Mouse (Mus musculus) MEL (cell line): ENCODE measurements at regions not wholly inside any gene's neighbourhood (a gene's known extent, or its start where the extent isn't known, plus 50 kb on each side); places are given as distances from the start of the nearest gene placed in this dataset.

Experiments
- DNase-seq: peaks from one replicate; pipeline ENCODE4 v3.0.0; 2011; ENCODE audit warnings: low read depth, low spot score
- H3K27ac ChIP-seq: 2 replicates; pipeline ENCODE4 v1.5.1; 2012; ENCODE audit warnings: low read depth, mild to moderate bottlenecking, control low read depth, low read length, moderate library complexity; ENCODE audit not compliant: control insufficient read depth
- H3K27me3 ChIP-seq, 2 experiments: fragments of 150-350 bp in 1 of 2; sonication (generic) in 1 of 2; 2 replicates each; pipeline ENCODE4 v1.6.1; 2012; ENCODE audit warnings: low read length in 2 of 2, mild to moderate bottlenecking in 2 of 2, improper control_type of control experiment in 1 of 2, moderate library complexity in 1 of 2; ENCODE audit not compliant: insufficient read depth in 2 of 2, control insufficient read depth in 1 of 2
- H3K36me3 ChIP-seq, 2 experiments: 2 replicates each; pipeline ENCODE4 v1.6.1; 2012 to 2014; ENCODE audit warnings: low read length in 2 of 2, improper control_type of control experiment in 1 of 2, inconsistent platforms in 1 of 2, mild to moderate bottlenecking in 1 of 2; ENCODE audit not compliant: insufficient read depth in 2 of 2, control insufficient read depth in 1 of 2
- H3K4me1 ChIP-seq, 2 experiments: fragments of 150-350 bp in 1 of 2; sonication (generic) in 1 of 2; 2 replicates each; pipeline ENCODE4 v1.6.1; 2012; ENCODE audit warnings: low read length in 2 of 2, improper control_type of control experiment in 1 of 2, mild to moderate bottlenecking in 1 of 2; ENCODE audit not compliant: insufficient read depth in 2 of 2, control insufficient read depth in 1 of 2
- H3K4me3 ChIP-seq, 2 experiments: fragments of 150-350 bp in 1 of 2; sonication (generic) in 1 of 2; 2 replicates each; pipeline ENCODE4 v1.5.1; 2012; ENCODE audit warnings: low read depth in 2 of 2, low read length in 2 of 2, mild to moderate bottlenecking in 2 of 2, moderate library complexity in 2 of 2, control low read depth in 1 of 2, improper control_type of control experiment in 1 of 2; ENCODE audit not compliant: control insufficient read depth in 1 of 2, insufficient read depth in 1 of 2
- H3K79me2 ChIP-seq: 2 replicates; pipeline ENCODE4 v1.6.1; 2012; ENCODE audit warnings: mild to moderate bottlenecking, low read length, moderate library complexity; ENCODE audit not compliant: control insufficient read depth, poor library complexity, insufficient read depth
- H3K9ac ChIP-seq: 2 replicates; pipeline ENCODE4 v1.6.1; 2012; ENCODE audit warnings: low read depth, mild to moderate bottlenecking, control low read depth, low read length, moderate library complexity; ENCODE audit not compliant: control insufficient read depth, poor library complexity, severe bottlenecking
- H3K9me3 ChIP-seq: fragments of 150-350 bp; sonication (generic); replicated peaks from 2 replicates; pipeline ENCODE4 v1.6.1; 2012; ENCODE audit warnings: mild to moderate bottlenecking, low read length, improper control_type of control experiment, moderate library complexity; ENCODE audit not compliant: insufficient read depth
- CHD1 ChIP-seq: IDR thresholded peaks from 2 replicates; pipeline ENCODE4 v1.6.1; 2012; ENCODE audit warnings: low read depth, mild to moderate bottlenecking, inconsistent platforms, low read length, improper control_type of control experiment
- CHD2 ChIP-seq: IDR thresholded peaks from 2 replicates; pipeline ENCODE4 v1.6.1; 2011; ENCODE audit warnings: low read length, improper control_type of control experiment
- CTCF ChIP-seq, 3 experiments: IDR thresholded peaks in 2 of 3; conservative IDR thresholded peaks in 1 of 3; 2 replicates each; pipeline ENCODE4 v1.5.1; 2011 to 2012; ENCODE audit warnings: low read length in 3 of 3, low read depth in 2 of 3, mild to moderate bottlenecking in 2 of 3, improper control_type of control experiment in 1 of 3, inconsistent platforms in 1 of 3, mixed read lengths in 1 of 3, moderate library complexity in 1 of 3; ENCODE audit not compliant: control insufficient read depth in 1 of 3, insufficient read depth in 1 of 3, poor library complexity in 1 of 3, severe bottlenecking in 1 of 3
- EP300 ChIP-seq, 2 experiments: IDR thresholded peaks; 2 replicates each; pipeline ENCODE4 v1.6.1; 2011; ENCODE audit warnings: improper control_type of control experiment in 2 of 2, low read length in 2 of 2, low read depth in 1 of 2, mild to moderate bottlenecking in 1 of 2
- ETS1 ChIP-seq: IDR thresholded peaks from 2 replicates; pipeline ENCODE4 v1.6.1; 2012; ENCODE audit warnings: low read depth, mild to moderate bottlenecking, inconsistent platforms, low read length, improper control_type of control experiment, moderate library complexity
- HCFC1 ChIP-seq: IDR thresholded peaks from 2 replicates; pipeline ENCODE4 v1.6.1; 2012; ENCODE audit warnings: low read depth, mild to moderate bottlenecking, inconsistent platforms, low read length, improper control_type of control experiment, moderate library complexity
- MAFK ChIP-seq: IDR thresholded peaks from 2 replicates; pipeline ENCODE4 v1.6.1; 2011; ENCODE audit warnings: low read depth, mild to moderate bottlenecking, low read length, improper control_type of control experiment, borderline replicate concordance
- MAX ChIP-seq: IDR thresholded peaks from 2 replicates; pipeline ENCODE4 v1.6.1; 2011; ENCODE audit warnings: low read length, improper control_type of control experiment
- MXI1 ChIP-seq: IDR thresholded peaks from 2 replicates; pipeline ENCODE4 v1.6.1; 2011; ENCODE audit warnings: mild to moderate bottlenecking, low read depth, low read length, improper control_type of control experiment
- MYB ChIP-seq: IDR thresholded peaks from 2 replicates; pipeline ENCODE4 v1.6.1; 2011; ENCODE audit warnings: mild to moderate bottlenecking, low read depth, low read length, improper control_type of control experiment
- POLR2A ChIP-seq, 2 experiments: IDR thresholded peaks; 2 replicates each; pipeline ENCODE4 v1.6.1; 2011 to 2012; ENCODE audit warnings: low read length in 2 of 2, mild to moderate bottlenecking in 2 of 2, control low read depth in 1 of 2, improper control_type of control experiment in 1 of 2, low read depth in 1 of 2, moderate library complexity in 1 of 2; ENCODE audit not compliant: control insufficient read depth in 1 of 2, insufficient read depth in 1 of 2, poor library complexity in 1 of 2
- POLR2AphosphoS2 ChIP-seq: IDR thresholded peaks from 2 replicates; pipeline ENCODE4 v1.6.1; 2011; ENCODE audit warnings: low read length, improper control_type of control experiment
- POLR2AphosphoS5 ChIP-seq: IDR thresholded peaks from 2 replicates; pipeline ENCODE4 v1.6.1; 2012; ENCODE audit warnings: low read depth, borderline replicate concordance, mild to moderate bottlenecking, inconsistent platforms, low read length, moderate library complexity, mixed read lengths
- RAD21 ChIP-seq: IDR thresholded peaks from 2 replicates; pipeline ENCODE4 v1.6.1; 2011; ENCODE audit warnings: mild to moderate bottlenecking, low read depth, low read length, improper control_type of control experiment
- SMC3 ChIP-seq: IDR thresholded peaks from 2 replicates; pipeline ENCODE4 v1.6.1; 2011; ENCODE audit warnings: low read depth, low read length, improper control_type of control experiment
- TBP ChIP-seq: IDR thresholded peaks from 2 replicates; pipeline ENCODE4 v1.8.0; 2011; ENCODE audit warnings: low read depth, low read length, improper control_type of control experiment
- UBTF ChIP-seq: IDR thresholded peaks from 2 replicates; pipeline ENCODE4 v1.6.1; 2012; ENCODE audit warnings: low read depth, mild to moderate bottlenecking, inconsistent platforms, low read length, improper control_type of control experiment, moderate library complexity, borderline replicate concordance; ENCODE audit not compliant: insufficient read depth
- USF1 ChIP-seq: IDR thresholded peaks from 2 replicates; pipeline ENCODE4 v1.6.1; 2014; ENCODE audit warnings: low read depth, mild to moderate bottlenecking, inconsistent platforms, low read length, improper control_type of control experiment, moderate library complexity
- USF2 ChIP-seq, 2 experiments: IDR thresholded peaks; 2 replicates each; pipeline ENCODE4 v1.6.1; 2011 to 2012; ENCODE audit warnings: improper control_type of control experiment in 2 of 2, low read length in 2 of 2, borderline replicate concordance in 1 of 2, inconsistent platforms in 1 of 2, low read depth in 1 of 2, mild to moderate bottlenecking in 1 of 2; ENCODE audit not compliant: insufficient read depth in 1 of 2
- ZC3H11A ChIP-seq: IDR thresholded peaks from 2 replicates; pipeline ENCODE4 v1.6.1; 2012; ENCODE audit warnings: low read depth, mild to moderate bottlenecking, inconsistent platforms, low read length, improper control_type of control experiment
- ZKSCAN1 ChIP-seq: IDR thresholded peaks from 2 replicates; pipeline ENCODE4 v1.6.1; 2012; ENCODE audit warnings: low read depth, mild to moderate bottlenecking, inconsistent platforms, low read length, improper control_type of control experiment, moderate library complexity
- ZNF384 ChIP-seq: IDR thresholded peaks from 2 replicates; pipeline ENCODE4 v1.6.1; 2012; ENCODE audit warnings: low read depth, mild to moderate bottlenecking, inconsistent platforms, low read length, improper control_type of control experiment

DNA sequence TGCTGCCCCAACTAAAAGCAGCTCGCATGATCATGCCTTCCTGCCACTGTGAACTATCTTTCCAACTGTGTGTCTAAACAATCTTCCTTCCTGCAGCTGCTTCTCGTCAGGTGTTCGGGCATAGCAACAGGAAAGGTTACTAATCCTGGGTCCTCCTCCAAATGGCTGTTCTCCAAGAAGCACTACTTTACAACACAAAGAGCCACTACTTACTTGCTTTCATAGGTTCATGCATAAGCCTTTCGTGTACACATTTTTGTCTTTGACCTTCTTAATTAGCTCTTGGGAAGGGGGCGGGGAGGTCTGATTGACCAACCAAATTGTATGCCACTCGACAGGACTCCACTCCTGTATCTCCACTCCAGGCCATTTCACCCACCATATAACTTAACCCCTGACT, 61.4 kb upstream of the Rad23b start:
- Histone ChIP-seq H3K27ac (no peak overlapping the region), H3K9ac (no peak overlapping the region), H3K4me3 (no peak overlapping the region)
- TF ChIP-seq UBTF (no peak), MXI1 (no peak), POLR2AphosphoS2 (no peak), POLR2AphosphoS5 (no peak), EP300 (IDR thresholded peaks at IDR 0.05; ENCODE audit: low read depth in 1 of 2, low read length in 2 of 2) (no peak), USF2 (IDR thresholded peaks at IDR 0.05; ENCODE audit: borderline replicate concordance in 1 of 2, insufficient read depth in 1 of 2, low read depth in 1 of 2, low read length in 2 of 2) (no peak), MAX (no peak), ETS1 (no peak), ZKSCAN1 (no peak), USF1 (no peak), ZNF384 (no peak), MYB (no peak), HCFC1 (no peak), MAFK (no peak), POLR2A (IDR thresholded peaks at IDR 0.05; ENCODE audit: control insufficient read depth in 1 of 2, insufficient read depth in 1 of 2, low read depth in 1 of 2, low read length in 2 of 2, poor library complexity in 1 of 2) (no peak), TBP (no peak), CHD2 (no peak)
- TF ChIP-seq, all 39 proteins: peak for 0
- Histone ChIP-seq H3K27me3 (no peaks in the 10 kb centered on the region), H3K4me1 (peaks cover 0 to 3% of the 10 kb centered on the region in 2 experiments; a peak in 2 of 4 replicates), H3K79me2 (no peaks in the 10 kb centered on the region), H3K36me3 (no peaks in the 10 kb centered on the region), H3K9me3 (no peaks in the 10 kb centered on the region)
- DNase-seq, result no peak

DNA sequence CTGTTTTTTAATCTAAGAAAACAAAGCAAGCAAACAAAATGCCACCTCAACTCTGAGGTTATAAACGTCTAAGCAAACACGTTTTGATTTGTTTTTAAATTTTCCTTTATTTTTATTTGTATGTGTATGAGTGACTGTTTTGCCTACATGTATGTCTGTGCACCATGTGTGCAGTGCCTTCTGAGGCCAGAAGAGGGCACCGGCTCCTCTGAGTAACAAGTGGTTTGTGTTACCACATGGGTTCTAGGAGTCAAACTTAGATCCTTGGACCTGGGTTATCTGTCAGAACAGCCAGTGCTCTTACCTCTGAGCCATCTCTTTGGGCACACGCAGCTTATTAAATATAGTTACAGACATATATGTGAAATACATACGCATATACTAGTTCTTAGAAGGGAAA, 57.6 kb upstream of the Rad23b start:
- DNase-seq, result peak; percentile 66
- TF ChIP-seq CHD1 (no peak), CTCF (IDR thresholded peaks at IDR 0.05 in 2 of 3, conservative IDR thresholded peaks at IDR 0.05 in 1 of 3; ENCODE audit: control insufficient read depth in 1 of 3, insufficient read depth in 1 of 3, low read depth in 2 of 3, low read length in 3 of 3, poor library complexity in 1 of 3, severe bottlenecking in 1 of 3) (peak; percentile 52 to 73 (median 71); a peak in 5 of 6 replicates), RAD21 (peak; percentile 78), EP300 (IDR thresholded peaks at IDR 0.05; ENCODE audit: low read depth in 1 of 2, low read length in 2 of 2) (no peak), ZC3H11A (peak; percentile 65), SMC3 (peak; percentile 79)
- TF ChIP-seq, all 39 proteins: peak for 4
- H3K9me3 ChIP-seq, result no peaks in the 10 kb centered on the region
- H3K36me3 ChIP-seq, result no peaks in the 10 kb centered on the region
- peaks cover 0 to 3% of the 10 kb centered on the region in 2 experiments; a peak in 2 of 4 replicates for H3K4me1 ChIP-seq
- no peaks in the 10 kb centered on the region for H3K79me2 ChIP-seq
- H3K27me3 ChIP-seq, result no peaks in the 10 kb centered on the region
- no peak overlapping the region for H3K27ac ChIP-seq
- no peak overlapping the region for H3K9ac ChIP-seq
- no peak overlapping the region for H3K4me3 ChIP-seq
